Mouse (Mus musculus) B cell, adult (primary cell): ENCODE data around the gene Sele. TPM values are rescaled to one million over a fixed set of nuclear protein-coding genes. Genes with fewer than 3 reads are reported as not detected.

ENCODE experiments used
- total RNA-seq: library from RNA; stranded (reverse); gene quantifications from 4 replicates; pipeline ENCODE4 v1.2.4, GENCODE M21; 2023; ENCODE audit not compliant: inconsistent age

The Sele gene
- total RNA-seq: not detected in 4 replicates

DNA sequence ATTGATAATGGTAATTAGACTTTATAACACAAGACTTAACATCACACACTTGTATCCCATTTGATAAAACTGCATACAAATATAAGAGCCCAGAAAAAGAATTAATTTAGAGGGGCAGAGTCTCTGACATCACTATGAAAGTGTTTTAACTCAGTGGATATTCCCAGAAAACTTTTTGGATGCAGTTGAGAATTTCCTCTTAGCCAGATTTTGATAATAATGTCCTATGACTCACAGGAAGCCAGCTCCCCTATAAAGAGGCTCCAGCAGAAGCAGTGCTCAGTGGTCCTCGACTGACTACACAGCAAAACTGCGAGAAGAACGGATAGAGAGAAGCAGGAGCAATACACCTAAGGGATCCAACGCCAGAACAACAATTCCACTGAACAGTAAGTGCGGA is at the start of gene Sele:
Gene Sele, plus strand, starts transcription at position 301 of the 400 bp plus-strand sequence.

DNA sequence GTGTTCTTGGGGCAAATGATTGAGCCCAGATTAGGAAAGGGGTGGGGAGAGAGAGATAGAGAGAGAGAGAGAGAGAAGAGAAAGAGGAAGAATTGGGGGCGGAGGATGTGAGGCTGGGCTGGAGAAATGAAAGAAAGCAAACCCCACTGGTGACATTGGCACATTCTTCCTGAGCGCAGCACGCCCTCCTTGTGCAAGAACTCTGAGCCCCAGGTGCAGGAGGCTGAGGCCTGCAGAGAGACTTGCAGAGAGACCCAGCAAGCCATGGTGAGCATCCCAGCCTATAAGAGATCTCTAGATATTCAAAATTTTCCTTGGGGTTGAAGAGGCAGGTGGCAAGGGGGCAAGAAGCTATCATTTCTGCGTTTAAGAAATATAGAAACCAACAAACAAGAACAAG is 13.9 kb downstream of the Sele start, which contains the start of gene Sell:
Gene Sell, plus strand, starts transcription at position 58 of the 400 bp plus-strand sequence.

Other genes with a start within 250 kb of the Sele start
- 34.2 to 38.3 TPM (median 35.1 TPM) in 4 replicates for gene Scyl3, start 119.1 kb upstream of the Sele start, total RNA-seq
- 6.3 to 9.9 TPM (median 6.7 TPM) in 4 replicates for gene BC055324, start 53.4 kb upstream of the Sele start, total RNA-seq
- gene Mettl18, start 53.3 kb upstream of the Sele start, total RNA-seq: 4.4 to 6.9 TPM (median 5.7 TPM) in 4 replicates
- gene Sell, start 13.7 kb downstream of the Sele start, total RNA-seq: 536 to 644 TPM (median 601 TPM) in 4 replicates
- 1.2 to 1.8 TPM (median 1.6 TPM) in 4 replicates for gene Selp, start 67.0 kb downstream of the Sele start, total RNA-seq
- 0.48 to 1.0 TPM (median 0.67 TPM) in 4 replicates for gene F5, start 103.6 kb downstream of the Sele start, total RNA-seq
- 6.0 to 8.2 TPM (median 6.4 TPM) in 4 replicates for gene Slc19a2, start 200.8 kb downstream of the Sele start, total RNA-seq
- gene Ccdc181, start 227.4 kb downstream of the Sele start, total RNA-seq: 6.2 to 7.9 TPM (median 7.5 TPM) in 4 replicates